Mouse (Mus musculus) adrenal gland, postnatal 0 days (tissue): ENCODE data around the gene Cyth4. TPM values are rescaled to one million over a fixed set of nuclear protein-coding genes. Genes with fewer than 3 reads are reported as not detected.

Source experiments
- polyA plus RNA-seq: library from polyadenylated mRNA; unstranded; fragments of >200 nt; fragmentation: Nextera tagmentation; extraction: Ambion mirVana; gene quantifications from 2 replicates; pipeline ENCODE4 v1.2.1, GENCODE M21; 2015

Cyth4 gene
- polyA plus RNA-seq: 7.9 and 8.0 TPM in 2 replicates

GRCm38 (mm10) chr15:78596914-78597313 is at the start of gene Cyth4:
TSS of gene Cyth4 (plus strand) at chr15:78597047.

GRCm38 (mm10) chr15:78572658-78573397 is 24.0 kb upstream of the Cyth4 start, which contains the start of gene Rac2:
TSS of gene Rac2 (minus strand) at chr15:78572783.

Other genes with a start within 250 kb of the Cyth4 start
- gene Tex33, start 201.1 kb upstream of the Cyth4 start, polyA plus RNA-seq: not detected in 2 replicates
- gene Tst, start 191.1 kb upstream of the Cyth4 start, polyA plus RNA-seq: 131 and 250 TPM in 2 replicates
- gene Mpst, start 190.6 kb upstream of the Cyth4 start, polyA plus RNA-seq: 2.3 and 3.6 TPM in 2 replicates
- 42.4 and 48.4 TPM in 2 replicates for gene Kctd17, start 168.5 kb upstream of the Cyth4 start, polyA plus RNA-seq
- gene Tmprss6, start 128.4 kb upstream of the Cyth4 start, polyA plus RNA-seq: 2.8 and 3.1 TPM in 2 replicates
- gene Il2rb, start 101.8 kb upstream of the Cyth4 start, polyA plus RNA-seq: 0.47 and 1.1 TPM in 2 replicates
- gene C1qtnf6, start 65.6 kb upstream of the Cyth4 start, polyA plus RNA-seq: 35.7 and 62.6 TPM in 2 replicates
- 0.14 and 0.32 TPM in 2 replicates for gene Sstr3, start 52.4 kb upstream of the Cyth4 start, polyA plus RNA-seq
- gene Rac2, start 24.3 kb upstream of the Cyth4 start, polyA plus RNA-seq: 15.9 and 17.9 TPM in 2 replicates
- gene Elfn2, start 121.7 kb downstream of the Cyth4 start, polyA plus RNA-seq: 0.25 and 0.41 TPM in 2 replicates
- gene Mfng, start 176.4 kb downstream of the Cyth4 start, polyA plus RNA-seq: 8.0 and 14.8 TPM in 2 replicates
- 1.8 and 3.0 TPM in 2 replicates for gene Card10, start 206.0 kb downstream of the Cyth4 start, polyA plus RNA-seq
- 26.0 and 39.0 TPM in 2 replicates for gene Cdc42ep1, start 245.6 kb downstream of the Cyth4 start, polyA plus RNA-seq